Mouse (Mus musculus) limb, embryonic 15.5 days (tissue): ENCODE data around the gene Snx7. TPM values are rescaled to one million over a fixed set of nuclear protein-coding genes. Genes with fewer than 3 reads are reported as not detected.

Experiments
- ATAC-seq: fragments of 200-750 bp; cut with Nextera tagmentation; 2 replicates; pipeline ENCODE4 v1.8.0; 2017; ENCODE audit warnings: low read depth, moderate TSS enrichment; ENCODE audit not compliant: insufficient number of reproducible peaks, low FRiP score, low TSS enrichment
- H3K27ac ChIP-seq: fragments of 300-500 bp; sonication (generic); 2 replicates; pipeline ENCODE4 v1.5.1; 2015; ENCODE audit warnings: moderate library complexity, mild to moderate bottlenecking, inconsistent platforms
- H3K27me3 ChIP-seq: fragments of 300-500 bp; sonication (generic); 2 replicates; pipeline ENCODE4 v1.6.1; 2015; ENCODE audit warnings: inconsistent platforms
- H3K36me3 ChIP-seq: fragments of 300-500 bp; sonication (generic); 2 replicates; pipeline ENCODE4 v1.6.1; 2015; ENCODE audit warnings: inconsistent platforms
- H3K4me1 ChIP-seq: fragments of 300-500 bp; sonication (generic); 2 replicates; pipeline ENCODE4 v1.6.1; 2015; ENCODE audit warnings: inconsistent platforms
- H3K4me2 ChIP-seq: fragments of 300-500 bp; sonication (generic); 2 replicates; pipeline ENCODE4 v1.6.1; 2015; ENCODE audit warnings: mild to moderate bottlenecking, inconsistent platforms
- H3K4me3 ChIP-seq: fragments of 300-500 bp; sonication (generic); 2 replicates; pipeline ENCODE4 v1.5.1; 2015; ENCODE audit warnings: mild to moderate bottlenecking, inconsistent platforms
- H3K9ac ChIP-seq: fragments of 300-500 bp; sonication (generic); 2 replicates; pipeline ENCODE4 v1.6.1; 2015; ENCODE audit warnings: inconsistent platforms
- H3K9me3 ChIP-seq: fragments of 300-500 bp; sonication (generic); 2 replicates; pipeline ENCODE4 v1.6.1; 2016; ENCODE audit warnings: inconsistent platforms
- WGBS: fragments of 180-500 bp; shearing (Covaris S2); methylation state at CpG from one replicate; pipeline ENCODE4 v1.1.7; 2015; 5-methylcytosine and 5-hydroxymethylcytosine counted together
- polyA plus RNA-seq: library from polyadenylated mRNA; unstranded; fragments of >200 nt; fragmentation: Nextera tagmentation; extraction: Ambion mirVana; gene quantifications from 2 replicates; pipeline ENCODE4 v1.2.1, GENCODE M21; 2015

The Snx7 gene
- polyA plus RNA-seq, 1 experiment from 2014 or later: 47.0 TPM

GRCm38 (mm10) chr3:117805782-117806181 lies 63.0 kb downstream of the Snx7 start:
- no peak for ATAC-seq
- Histone ChIP-seq H3K27me3 (no peaks in the 10 kb centered on the region), H3K9me3 (no peaks in the 10 kb centered on the region), H3K4me2 (no peak overlapping the region), H3K36me3 (no peaks in the 10 kb centered on the region), H3K27ac (no peak overlapping the region), H3K9ac (no peak overlapping the region), H3K4me3 (no peak overlapping the region), H3K4me1 (no peaks in the 10 kb centered on the region)
- WGBS: 90% methylated on average over 6 of the region's 6 CpGs

- no peak overlapping the region for H3K9ac ChIP-seq
- H3K4me3 ChIP-seq: no peak overlapping the region
- no peaks in the 10 kb centered on the region for H3K9me3 ChIP-seq
- no peak overlapping the region for H3K27ac ChIP-seq
- H3K4me2 ChIP-seq: no peak overlapping the region
- H3K4me1 ChIP-seq: no peaks in the 10 kb centered on the region
- ATAC-seq: no peak
- H3K36me3 ChIP-seq: 0 out of 2 replicates have a peak, but pooled peaks cover 6% of the 10 kb centered on the region
- no peaks in the 10 kb centered on the region for H3K27me3 ChIP-seq
Measured at GRCm38 (mm10) chr3:117794501-117794900, 74.2 kb downstream of the Snx7 start.

GRCm38 (mm10) chr3:117791951-117792350 lies 76.8 kb downstream of the Snx7 start:
- H3K9ac ChIP-seq: no peak overlapping the region
- H3K27ac ChIP-seq: no peak overlapping the region
- ATAC-seq: no peak
- no peak overlapping the region for H3K4me3 ChIP-seq
- H3K9me3 ChIP-seq: no peaks in the 10 kb centered on the region
- no peaks in the 10 kb centered on the region for H3K4me1 ChIP-seq
- no peak overlapping the region for H3K4me2 ChIP-seq
- 0 out of 2 replicates have a peak, but pooled peaks cover 6% of the 10 kb centered on the region for H3K36me3 ChIP-seq
- no peaks in the 10 kb centered on the region for H3K27me3 ChIP-seq
- 57% methylated on average over 4 of the region's 4 CpGs for WGBS

GRCm38 (mm10) chr3:117791273-117791672 lies 77.5 kb downstream of the Snx7 start:
- Histone ChIP-seq H3K27me3 (no peaks in the 10 kb centered on the region), H3K9ac (no peak overlapping the region), H3K4me2 (no peak overlapping the region), H3K4me3 (no peak overlapping the region), H3K4me1 (no peaks in the 10 kb centered on the region), H3K27ac (no peak overlapping the region), H3K9me3 (no peaks in the 10 kb centered on the region), H3K36me3 (0 out of 2 replicates have a peak, but pooled peaks cover 6% of the 10 kb centered on the region)
- 87% methylated on average over 2 of the region's 2 CpGs for WGBS
- no peak for ATAC-seq

GRCm38 (mm10) chr3:117788800-117789693 lies 79.7 kb downstream of the Snx7 start:
- 67% methylated on average over 14 of the region's 14 CpGs for WGBS
- Histone ChIP-seq H3K4me3 (no peak overlapping the region), H3K27ac (no peak overlapping the region), H3K4me1 (no peaks in the 10 kb centered on the region), H3K36me3 (no peaks in the 10 kb centered on the region), H3K9ac (no peak overlapping the region), H3K27me3 (no peaks in the 10 kb centered on the region), H3K4me2 (no peak overlapping the region), H3K9me3 (no peaks in the 10 kb centered on the region)
- no peak for ATAC-seq

GRCm38 (mm10) chr3:117787247-117787646 lies 81.5 kb downstream of the Snx7 start:
- H3K27ac ChIP-seq: no peak overlapping the region
- H3K4me3 ChIP-seq: no peak overlapping the region
- no peaks in the 10 kb centered on the region for H3K27me3 ChIP-seq
- H3K4me2 ChIP-seq: no peak overlapping the region
- H3K36me3 ChIP-seq: no peaks in the 10 kb centered on the region
- WGBS: 64% methylated on average over 6 of the region's 6 CpGs
- H3K9ac ChIP-seq: no peak overlapping the region
- ATAC-seq: no peak
- H3K4me1 ChIP-seq: no peaks in the 10 kb centered on the region
- H3K9me3 ChIP-seq: no peaks in the 10 kb centered on the region

- no peak overlapping the region for H3K27ac ChIP-seq
- H3K36me3 ChIP-seq: no peaks in the 10 kb centered on the region
- no peak for ATAC-seq
- WGBS: 59% methylated on average over 5 of the region's 5 CpGs
- H3K4me1 ChIP-seq: no peaks in the 10 kb centered on the region
- H3K9ac ChIP-seq: no peak overlapping the region
- no peaks in the 10 kb centered on the region for H3K9me3 ChIP-seq
- H3K4me3 ChIP-seq: no peak overlapping the region
- H3K4me2 ChIP-seq: no peak overlapping the region
- no peaks in the 10 kb centered on the region for H3K27me3 ChIP-seq
Measured at GRCm38 (mm10) chr3:117752151-117752757, 116.5 kb downstream of the Snx7 start.

GRCm38 (mm10) chr3:117751665-117752064 lies 117.1 kb downstream of the Snx7 start:
- no peak for ATAC-seq
- no peaks in the 10 kb centered on the region for H3K4me1 ChIP-seq
- 44% methylated on average over 2 of the region's 2 CpGs for WGBS
- H3K9me3 ChIP-seq: no peaks in the 10 kb centered on the region
- no peak overlapping the region for H3K9ac ChIP-seq
- no peaks in the 10 kb centered on the region for H3K36me3 ChIP-seq
- H3K27ac ChIP-seq: no peak overlapping the region
- H3K4me3 ChIP-seq: no peak overlapping the region
- no peak overlapping the region for H3K4me2 ChIP-seq
- H3K27me3 ChIP-seq: no peaks in the 10 kb centered on the region

- Histone ChIP-seq H3K27me3 (no peaks in the 10 kb centered on the region), H3K36me3 (no peaks in the 10 kb centered on the region), H3K9me3 (no peaks in the 10 kb centered on the region), H3K9ac (no peak overlapping the region), H3K27ac (no peak overlapping the region), H3K4me2 (no peak overlapping the region), H3K4me3 (no peak overlapping the region), H3K4me1 (no peaks in the 10 kb centered on the region)
- ATAC-seq: no peak
- WGBS: 89% methylated on average over 3 of the region's 3 CpGs
Measured at GRCm38 (mm10) chr3:117749256-117749655, 119.5 kb downstream of the Snx7 start.

GRCm38 (mm10) chr3:117739760-117740159 lies 129.0 kb downstream of the Snx7 start:
- Histone ChIP-seq H3K4me1 (no peaks in the 10 kb centered on the region), H3K36me3 (no peaks in the 10 kb centered on the region), H3K27me3 (no peaks in the 10 kb centered on the region), H3K4me2 (no peak overlapping the region), H3K9me3 (no peaks in the 10 kb centered on the region), H3K27ac (no peak overlapping the region), H3K4me3 (no peak overlapping the region), H3K9ac (no peak overlapping the region)
- WGBS: 52% methylated on average over 5 of the region's 5 CpGs
- ATAC-seq: no peak

GRCm38 (mm10) chr3:117732661-117733060 lies 136.1 kb downstream of the Snx7 start:
- WGBS: 80% methylated on average over 4 of the region's 4 CpGs
- no peak for ATAC-seq
- no peaks in the 10 kb centered on the region for H3K9me3 ChIP-seq
- no peak overlapping the region for H3K27ac ChIP-seq
- no peaks in the 10 kb centered on the region for H3K4me1 ChIP-seq
- no peak overlapping the region for H3K4me3 ChIP-seq
- no peaks in the 10 kb centered on the region for H3K36me3 ChIP-seq
- H3K4me2 ChIP-seq: no peak overlapping the region
- H3K27me3 ChIP-seq: no peaks in the 10 kb centered on the region
- H3K9ac ChIP-seq: no peak overlapping the region
